Mouse (Mus musculus) kidney, postnatal 25 days (tissue): ENCODE results near the gene Erf.

Source experiments
- DNase-seq, 2 experiments: peaks; one replicate each; pipeline ENCODE4 v3.0.0; 2021; ENCODE audit warnings: mixed read lengths in 2 of 2

Gene Erf

DNA sequence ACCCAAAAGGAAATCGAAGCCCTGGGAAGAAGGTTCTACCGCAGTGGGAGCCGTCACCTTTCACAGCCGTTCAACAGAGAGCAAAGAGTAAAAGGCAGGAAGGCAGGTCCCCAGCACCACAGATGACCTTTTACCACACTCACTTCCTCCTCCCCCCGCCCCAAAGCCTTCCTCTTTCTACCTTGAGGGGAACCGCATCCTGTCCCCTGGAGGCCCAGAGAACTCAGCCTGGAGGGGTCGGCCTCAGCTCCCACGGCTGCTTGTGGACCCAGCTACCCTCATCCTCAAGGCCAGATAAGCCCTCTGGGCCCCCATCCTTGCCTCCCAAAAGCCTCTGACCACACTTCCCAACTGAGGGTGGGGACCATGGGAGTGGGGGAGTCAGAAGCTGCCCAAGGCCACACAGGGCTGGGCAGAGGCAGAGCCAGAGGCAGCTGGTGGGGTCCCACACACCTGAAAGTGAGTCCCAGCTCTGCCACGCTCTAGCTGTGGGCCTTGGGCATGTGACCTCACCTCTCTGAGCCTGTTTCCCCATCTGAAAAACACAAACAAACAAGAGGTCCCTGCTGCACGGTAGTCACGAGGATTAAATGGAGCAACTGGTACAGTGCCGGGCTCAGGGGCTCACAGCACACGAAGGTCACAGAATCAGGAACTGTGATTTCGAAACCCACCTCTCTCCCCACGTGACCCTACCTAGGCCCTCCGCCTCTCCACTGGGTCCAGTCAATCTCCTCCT is 45.0 kb downstream of the Erf start:
- DNase-seq = no peak

DNA sequence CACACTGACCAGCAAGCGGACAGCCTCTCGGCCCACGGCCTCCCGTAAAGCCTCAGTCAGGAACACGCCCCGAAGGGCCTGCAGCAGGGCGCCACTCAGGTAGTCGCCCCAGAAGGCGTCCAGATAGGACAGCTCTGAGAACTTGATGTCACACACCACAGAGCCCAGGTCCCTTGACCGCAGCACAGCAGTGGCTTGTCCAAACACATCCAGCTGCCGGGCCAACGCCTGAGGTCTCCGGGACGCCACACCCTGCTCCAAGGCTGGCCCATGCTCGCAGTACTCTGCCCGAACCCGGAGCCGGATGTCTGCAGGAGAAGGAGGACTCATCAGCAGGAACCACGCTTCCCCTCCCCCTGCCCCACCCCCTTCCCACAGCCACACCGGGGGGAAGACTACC is 46.9 kb downstream of the Erf start:
- peak in 1 of 2 experiments; percentile 38 for DNase-seq

DNA sequence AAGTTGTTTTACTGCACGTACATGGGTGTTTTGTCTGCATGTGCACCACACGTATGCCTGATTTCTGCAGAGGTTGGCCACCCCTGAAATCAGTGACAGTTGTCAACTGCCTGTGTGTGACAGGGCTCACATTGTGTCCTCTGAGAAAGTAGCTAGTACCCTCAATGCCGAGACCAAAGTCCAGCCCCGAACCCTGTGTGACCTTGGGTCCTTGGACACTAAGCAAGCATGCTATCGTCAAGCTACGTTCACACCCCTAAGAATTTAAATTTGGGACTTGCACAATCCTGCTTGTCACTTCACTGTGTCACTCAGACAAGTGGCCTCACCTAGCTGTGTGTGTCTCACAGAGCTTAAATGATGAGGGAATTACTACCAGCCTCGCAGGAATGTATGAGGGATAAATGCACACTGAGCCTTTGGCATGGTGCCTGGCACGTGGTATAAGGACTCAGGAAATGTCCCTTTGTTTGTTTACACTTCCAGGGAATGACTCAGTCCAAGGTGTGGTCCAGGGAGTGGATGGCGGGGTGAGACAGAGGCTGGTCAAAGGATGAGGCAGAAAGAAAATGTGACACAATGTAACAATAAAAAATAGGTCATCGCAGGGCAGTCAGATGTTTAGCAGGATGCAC is 53.1 kb downstream of the Erf start:
- peak in 1 of 2 experiments; percentile 41 for DNase-seq

DNA sequence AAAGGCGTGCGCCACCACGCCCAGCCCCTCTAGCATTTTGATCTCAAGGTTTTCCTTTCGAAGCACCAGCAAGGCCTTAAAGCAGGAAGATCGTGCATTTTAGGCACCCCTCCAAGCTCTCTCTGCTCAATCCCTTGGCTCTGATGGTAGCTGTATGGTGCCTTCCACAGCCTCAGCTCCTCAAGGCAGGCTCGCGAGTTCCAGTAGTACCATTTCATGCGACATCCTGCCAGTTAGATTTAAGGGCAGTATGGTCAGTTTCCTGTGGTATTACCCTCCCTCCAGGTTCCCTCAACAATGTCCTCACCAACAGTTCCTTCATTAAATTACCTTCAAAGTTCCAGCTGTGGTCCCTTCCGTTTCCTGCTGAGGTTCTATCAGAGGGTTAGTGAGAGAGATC is 54.5 kb downstream of the Erf start:
- no peak for DNase-seq

DNA sequence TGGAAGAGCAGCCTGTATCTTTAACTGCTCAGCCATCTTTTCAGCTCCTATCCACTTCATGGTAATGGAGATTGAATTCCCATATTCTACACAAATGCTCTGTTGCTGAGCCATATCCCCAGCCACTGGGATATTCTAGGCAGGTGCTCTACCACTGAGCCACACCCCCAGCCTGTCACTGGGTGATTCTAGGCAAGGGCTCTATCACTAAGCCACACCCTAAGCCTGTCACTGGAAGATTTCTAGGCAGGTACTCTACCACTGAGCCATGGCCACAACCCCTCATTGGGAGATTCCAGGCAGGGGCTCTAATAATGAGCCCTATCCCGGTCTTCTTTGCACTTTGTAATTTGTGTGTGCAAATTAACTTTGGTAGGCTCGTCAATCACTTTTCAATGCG is 55.4 kb downstream of the Erf start:
- no peak for DNase-seq
